Mouse (Mus musculus): ENCODE data around the gene Pcp4.
A peak's percentile ranks its signal among the peaks of the same experiment; 100 is the strongest.
"Not testable (repeated sequence)": the region's sequence is repeated elsewhere in the genome, so short reads cannot be mapped to it uniquely, and the experiment has no call there.

Gene Pcp4

DNA sequence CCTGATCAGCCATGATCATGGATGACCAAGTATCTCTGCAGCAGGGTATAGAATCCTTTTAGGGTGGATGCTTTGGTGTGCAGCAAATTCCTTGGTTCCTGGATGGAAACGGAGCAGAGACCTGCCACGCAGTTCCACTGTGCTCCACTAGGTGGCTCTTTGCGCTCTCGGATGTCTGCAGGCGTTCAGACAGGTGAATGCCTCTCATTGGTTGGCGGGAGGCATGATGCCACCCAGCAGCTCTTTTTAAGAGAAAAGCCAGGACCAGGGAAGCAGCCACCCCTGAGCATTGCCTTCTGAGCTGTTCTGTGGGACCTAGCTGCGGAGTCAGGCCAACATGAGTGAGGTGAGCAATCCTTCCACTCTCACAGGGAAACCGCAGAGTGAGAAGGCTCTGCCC is at the start of gene Pcp4:
Gene Pcp4, plus strand, starts transcription at position 162 of the 400 bp plus-strand sequence.
- DNase-seq (ENCODE audit: low spot score in 2 of 2), result peak; percentile 44 to 61

DNA sequence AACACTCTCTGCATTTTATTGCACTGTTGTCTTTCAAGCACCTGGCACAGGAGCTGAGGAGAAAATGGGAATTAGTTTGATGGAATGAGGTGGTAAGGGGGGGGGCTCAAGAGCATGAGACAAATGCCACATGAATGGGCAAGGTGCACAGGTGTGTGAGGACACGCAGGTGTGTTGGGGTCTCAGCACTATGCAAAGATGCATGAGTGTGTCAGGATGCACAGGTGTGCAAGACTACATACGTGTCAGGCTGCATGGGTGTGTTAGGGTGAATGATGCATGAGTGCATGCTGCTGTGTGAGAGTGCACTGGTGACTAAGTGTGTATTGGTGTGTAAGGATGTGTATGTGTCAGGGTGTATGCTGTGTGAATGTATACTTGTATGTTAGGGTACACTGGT is 42.4 kb upstream of the Pcp4 start:
- no peak for DNase-seq (ENCODE audit: low spot score in 2 of 2)

DNA sequence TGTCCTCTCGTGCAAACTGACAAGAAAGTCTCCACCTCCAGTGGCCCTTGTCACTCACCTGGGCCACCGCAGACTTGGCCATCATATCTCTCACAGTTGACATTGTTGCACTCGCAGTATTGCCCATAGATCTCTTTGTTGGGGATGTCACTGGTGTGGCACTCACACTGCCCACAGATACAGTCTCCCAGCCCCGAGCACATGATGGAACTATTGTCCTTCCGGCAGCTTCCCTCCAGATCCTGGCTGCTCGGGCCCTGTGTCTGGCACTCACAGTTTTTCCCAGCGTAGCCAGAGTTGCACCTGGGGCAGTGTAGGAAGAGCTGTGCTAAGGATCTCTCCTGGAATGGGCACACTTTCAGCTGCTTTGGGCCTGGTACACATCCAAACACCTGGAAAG is 40.7 kb upstream of the Pcp4 start:
- DNase-seq (ENCODE audit: low spot score in 2 of 2), result no peak

DNA sequence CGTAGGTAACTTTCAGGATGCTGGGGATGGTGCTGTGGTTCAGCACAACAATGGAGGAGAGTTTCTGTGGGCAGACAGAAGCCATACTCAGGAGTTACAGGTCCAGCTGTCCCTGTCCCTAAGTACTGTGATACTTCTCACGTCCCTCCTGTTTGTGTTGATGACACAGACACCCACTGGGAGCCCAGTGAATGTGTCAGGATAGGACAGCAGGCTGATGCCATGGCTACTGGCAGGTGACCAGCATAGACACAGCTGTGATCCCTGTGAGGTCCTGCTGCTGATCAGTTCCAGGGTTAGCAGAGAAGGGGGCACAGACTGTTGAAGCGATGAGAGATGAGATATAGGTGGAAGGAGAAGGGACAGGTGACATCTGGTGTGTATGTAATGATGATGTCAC is 38.4 kb upstream of the Pcp4 start:
- no peak for DNase-seq (ENCODE audit: low spot score in 2 of 2)

DNA sequence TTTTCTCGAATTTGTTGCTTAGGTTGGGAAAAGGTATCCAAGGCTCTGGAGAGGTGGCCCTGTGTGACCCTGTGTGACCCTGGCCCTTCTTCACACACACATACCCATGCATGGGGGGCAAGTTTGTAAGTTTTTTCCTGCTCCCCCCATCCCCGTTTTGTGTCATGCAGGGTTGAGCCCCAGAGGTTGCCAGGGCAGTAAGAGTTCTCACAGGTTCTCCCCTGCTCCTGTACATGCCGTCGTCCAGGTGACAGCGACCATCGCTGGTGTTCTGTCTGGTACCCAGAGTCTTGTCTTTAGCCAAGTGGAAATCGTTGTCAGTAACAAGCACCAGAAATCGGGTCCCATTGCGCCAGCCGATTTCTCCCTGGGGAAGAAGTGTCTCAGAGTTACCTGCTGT is 34.1 kb upstream of the Pcp4 start:
- no peak for DNase-seq (ENCODE audit: low spot score in 2 of 2)

DNA sequence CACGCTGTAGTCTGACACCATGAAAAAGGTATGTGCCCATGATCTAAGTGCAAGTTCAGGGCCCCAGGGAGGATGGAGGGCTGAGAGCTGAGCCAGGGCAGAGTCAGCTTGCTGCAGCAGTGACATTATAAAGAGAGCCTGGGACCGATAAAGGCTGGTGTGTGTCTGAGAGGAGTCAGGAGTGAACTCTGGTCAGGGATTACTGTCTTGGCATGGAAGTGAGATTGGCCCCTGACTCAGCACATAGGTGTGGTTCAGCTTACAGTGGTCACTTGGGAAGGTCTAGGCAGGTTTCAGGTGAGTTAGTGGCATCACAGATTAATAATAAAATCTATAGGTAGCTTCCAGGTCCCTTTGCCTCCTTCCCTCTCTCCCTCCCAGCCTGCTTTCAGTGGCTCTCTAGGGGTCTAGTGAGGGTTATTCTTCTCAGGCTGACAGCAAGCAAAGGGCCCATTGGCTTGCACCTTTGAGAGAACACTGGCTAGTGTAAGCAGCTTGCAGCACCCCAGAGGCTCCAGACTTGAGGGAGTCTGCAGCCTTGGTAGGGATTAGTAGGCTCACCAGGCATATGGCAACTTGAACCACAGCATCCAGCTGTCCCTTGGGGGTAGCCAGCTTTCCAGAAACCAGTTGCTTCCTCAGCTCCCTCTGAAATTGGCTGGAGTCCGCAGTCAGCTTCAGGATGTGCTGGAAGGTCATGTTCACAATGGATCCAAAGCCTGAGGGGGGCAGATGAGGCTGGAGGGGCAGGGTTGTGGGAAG is 33.2 kb upstream of the Pcp4 start:
- DNase-seq (ENCODE audit: low spot score in 2 of 2), result no peak

- no peak for DNase-seq (ENCODE audit: low spot score in 2 of 2)
Observed at GRCm38 (mm10) chr16:96438946-96439345, 28.5 kb upstream of the Pcp4 start.

GRCm38 (mm10) chr16:96439682-96440081 is 27.7 kb upstream of the Pcp4 start:
- no peak for DNase-seq (ENCODE audit: low spot score in 2 of 2)

GRCm38 (mm10) chr16:96440871-96441270 is 26.5 kb upstream of the Pcp4 start:
- DNase-seq (ENCODE audit: low spot score in 2 of 2), result no peak

GRCm38 (mm10) chr16:96441826-96442225 is 25.6 kb upstream of the Pcp4 start:
- DNase-seq (ENCODE audit: low spot score in 2 of 2), result no peak

DNA sequence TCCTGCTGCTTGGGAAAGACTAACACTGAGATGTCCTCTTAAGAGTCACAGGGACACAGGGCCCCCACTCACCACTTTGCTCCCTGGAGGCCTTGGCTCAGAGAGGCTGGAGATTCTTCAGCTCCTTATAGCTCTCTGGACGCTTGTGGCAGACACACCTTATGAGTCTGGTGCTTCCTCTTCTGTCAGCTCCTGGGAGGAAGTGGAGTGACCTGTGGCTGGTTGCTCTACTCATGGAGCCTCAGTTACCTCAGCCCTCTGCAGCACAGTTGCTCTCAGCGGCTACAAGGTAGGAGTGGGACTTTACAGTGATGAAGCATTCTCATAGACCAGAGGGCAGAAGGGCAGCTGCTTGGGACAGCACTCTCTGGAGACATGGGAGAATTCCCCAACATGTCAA is 23.9 kb upstream of the Pcp4 start, which contains the start of gene Itgb2l:
Gene Itgb2l, minus strand, starts transcription at position 152 of the 400 bp plus-strand sequence.
- no peak for DNase-seq (ENCODE audit: low spot score in 2 of 2)

- not testable (repeated sequence) for DNase-seq (ENCODE audit: low spot score in 2 of 2)
Observed at GRCm38 (mm10) chr16:96450871-96451270, 16.5 kb upstream of the Pcp4 start.

DNA sequence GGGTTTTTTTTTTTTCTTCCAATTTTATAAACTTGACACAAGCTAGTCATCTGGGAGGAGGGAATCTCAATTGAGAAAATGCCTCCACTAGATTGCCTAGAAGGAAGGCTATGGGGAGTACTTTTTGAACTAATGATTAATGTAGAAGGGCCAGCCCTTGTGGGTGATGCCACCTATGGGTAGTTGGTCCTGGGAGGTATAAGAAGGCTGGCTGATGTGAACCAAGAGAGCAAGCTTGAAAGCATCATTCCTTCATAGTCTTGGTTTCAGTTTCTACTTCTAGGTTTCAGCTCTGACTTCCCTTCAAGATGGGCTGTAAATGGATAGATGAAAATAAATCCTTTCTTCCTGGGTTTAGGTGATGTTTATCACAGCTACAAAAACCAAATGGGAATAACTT is 13.3 kb upstream of the Pcp4 start:
- no peak for DNase-seq (ENCODE audit: low spot score in 2 of 2)

- no peak for DNase-seq (ENCODE audit: low spot score in 2 of 2)
Observed at GRCm38 (mm10) chr16:96457612-96458011, 9.8 kb upstream of the Pcp4 start.

- DNase-seq (ENCODE audit: low spot score in 2 of 2), result no peak
Observed at GRCm38 (mm10) chr16:96459356-96459755, 8.1 kb upstream of the Pcp4 start.

- DNase-seq (ENCODE audit: low spot score in 2 of 2), result no peak
Observed at GRCm38 (mm10) chr16:96460788-96461187, 6.6 kb upstream of the Pcp4 start.

DNA sequence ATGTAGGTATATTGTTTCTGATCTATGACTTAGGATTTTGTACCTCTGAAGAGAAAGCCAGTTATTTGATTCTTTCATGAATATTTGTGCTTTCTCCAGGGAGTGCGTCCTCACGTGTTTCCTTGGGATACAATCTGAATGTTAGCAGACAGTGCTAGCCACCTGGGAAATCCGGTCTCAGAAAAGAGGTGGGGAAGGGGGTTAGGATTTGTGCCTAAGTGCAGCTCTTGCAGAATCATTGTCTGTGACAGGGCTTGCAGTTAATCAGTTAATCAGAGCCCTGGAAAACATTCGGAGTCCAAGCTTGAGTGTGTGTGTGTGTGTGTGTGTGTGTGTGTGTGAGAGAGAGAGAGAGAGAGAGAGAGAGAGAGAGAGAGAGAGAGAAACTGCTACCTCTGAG is 605 bp downstream of the Pcp4 start:
- DNase-seq (ENCODE audit: low spot score in 2 of 2), result no peak

DNA sequence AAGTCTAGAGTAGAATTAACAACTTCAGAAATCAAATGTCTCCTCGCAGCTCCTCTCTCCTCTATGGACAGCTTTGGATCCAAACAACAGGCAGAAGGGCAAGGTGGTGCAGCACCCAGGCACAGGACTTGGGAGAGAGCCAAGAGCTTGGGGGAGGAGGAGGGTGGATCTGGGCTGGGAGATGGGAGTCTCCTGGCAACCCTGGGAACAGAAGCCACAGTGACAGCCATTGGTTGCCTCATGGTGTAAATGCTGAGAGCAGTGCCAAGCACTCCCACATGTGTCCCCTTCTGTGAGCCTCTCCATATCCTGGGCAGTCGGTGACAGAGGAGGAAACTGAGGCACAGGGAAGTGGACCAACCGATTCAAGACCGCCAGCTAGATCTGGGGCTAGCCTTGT is 1.3 kb downstream of the Pcp4 start:
- DNase-seq (ENCODE audit: low spot score in 2 of 2), result no peak

GRCm38 (mm10) chr16:96469640-96470039 is 2.2 kb downstream of the Pcp4 start:
- DNase-seq (ENCODE audit: low spot score in 2 of 2), result no peak

DNA sequence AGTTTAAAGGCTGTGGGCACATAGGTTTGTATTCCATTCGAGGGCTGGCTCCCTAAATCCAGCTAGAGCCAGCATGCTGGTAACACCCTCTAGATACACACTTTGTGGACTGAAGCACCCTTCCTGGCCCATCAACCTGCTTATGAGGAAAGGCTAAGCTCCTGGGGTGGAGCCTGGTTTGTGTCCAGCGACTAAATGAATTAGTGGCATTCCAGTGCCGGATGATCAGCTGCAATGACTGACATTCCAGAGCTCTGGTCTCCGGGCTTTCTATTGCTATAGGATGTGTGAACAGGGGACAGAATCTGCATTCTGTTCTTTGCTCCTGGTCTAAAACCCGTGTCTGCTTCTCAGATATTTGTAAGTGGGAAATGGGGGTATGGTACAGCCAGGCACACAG is 5.0 kb downstream of the Pcp4 start:
- DNase-seq (ENCODE audit: low spot score in 2 of 2), result no peak

GRCm38 (mm10) chr16:96472816-96473215 is 5.4 kb downstream of the Pcp4 start:
- no peak for DNase-seq (ENCODE audit: low spot score in 2 of 2)

DNA sequence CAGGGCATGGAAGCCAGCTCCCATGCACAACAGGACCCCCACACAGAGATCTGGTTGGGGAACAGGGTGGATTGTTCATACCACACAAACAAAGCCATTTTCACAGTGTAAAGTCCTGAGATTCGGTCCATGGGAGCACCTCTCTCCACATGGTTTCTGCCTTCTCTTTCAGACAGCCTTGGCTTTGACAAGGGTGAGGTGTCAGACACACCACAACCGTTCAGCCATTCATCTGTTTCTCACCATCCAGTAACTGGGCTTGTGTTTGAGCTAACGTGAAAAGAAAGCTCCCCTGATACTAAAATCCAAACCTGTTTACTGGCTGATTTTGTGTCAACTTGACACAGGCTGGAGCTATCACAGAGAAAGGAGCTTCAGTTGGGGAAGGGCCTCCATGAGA is 6.8 kb downstream of the Pcp4 start:
- no peak for DNase-seq (ENCODE audit: low spot score in 2 of 2)

DNA sequence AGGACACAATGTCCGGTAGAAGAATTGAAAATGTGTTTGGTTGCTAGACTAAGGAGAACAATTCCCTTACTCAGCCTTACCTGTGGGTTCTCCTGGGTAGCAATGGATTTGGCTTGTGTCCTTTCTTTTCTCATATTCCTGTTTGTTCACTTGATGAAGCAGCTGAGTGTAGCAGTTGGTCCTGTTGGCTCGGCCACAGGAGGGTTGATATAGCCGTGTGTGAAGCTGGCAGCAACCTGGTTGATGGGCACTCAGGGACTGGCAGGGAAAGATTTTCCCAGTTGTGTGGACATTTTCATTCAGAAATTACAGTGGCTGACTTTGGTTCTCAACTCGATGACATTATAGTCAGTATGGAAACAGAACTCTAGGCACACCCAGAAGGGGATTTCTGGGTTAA is 14.4 kb downstream of the Pcp4 start:
- DNase-seq (ENCODE audit: low spot score in 2 of 2), result no peak

Measured in urinary bladder, adult 18-20 months (tissue).